Mouse (Mus musculus) common myeloid progenitor, adult 5-6 weeks (primary cell): ENCODE measurements around the gene Acin1. TPM values are rescaled to one million over a fixed set of nuclear protein-coding genes. Genes with fewer than 3 reads are reported as not detected.

Experiments used
- ATAC-seq: replicated peaks from 2 replicates; pipeline ENCODE4 v1.8.0; 2016; ENCODE audit warnings: low read depth, mild to moderate bottlenecking, moderate TSS enrichment, inconsistent platforms; ENCODE audit not compliant: poor library complexity, severe bottlenecking
- total RNA-seq: library from RNA; stranded (forward); fragments of 200-1000, 187-1606 nt; gene quantifications from 2 replicates; pipeline ENCODE4 v1.2.3, GENCODE M21; 2017

Acin1 gene
- total RNA-seq, 1 experiment from 2014 or later = 282 TPM

GRCm38 (mm10) chr14:54701298-54701697, 14.6 kb upstream of the Acin1 start:
- ATAC-seq = peak; percentile 54

GRCm38 (mm10) chr14:54699586-54699985, 12.9 kb upstream of the Acin1 start:
- no peak for ATAC-seq

GRCm38 (mm10) chr14:54698733-54699132, 12.0 kb upstream of the Acin1 start, which contains the start of gene Gm29776:
Gene Gm29776, minus strand, starts transcription at chr14:54698833.
- ATAC-seq = no peak

- no peak for ATAC-seq
These were observed 10.0 kb upstream of the Acin1 start for GRCm38 (mm10) chr14:54696752-54697151.

GRCm38 (mm10) chr14:54695042-54695441, 8.3 kb upstream of the Acin1 start:
- 0 out of 2 replicates have a peak, but pooled peaks have one; percentile 15 for ATAC-seq

- no peak for ATAC-seq
These were observed 520 bp upstream of the Acin1 start for GRCm38 (mm10) chr14:54687251-54687650.

- ATAC-seq = peak; percentile 65
These were observed 639 bp downstream of the Acin1 start, which contains the start of gene 1700123O20Rik for GRCm38 (mm10) chr14:54686063-54686521. Gene 1700123O20Rik, plus strand, starts transcription at chr14:54686216.

GRCm38 (mm10) chr14:54685471-54685870, 1.3 kb downstream of the Acin1 start:
- no peak; the same call in 1 of the 2 replicates for ATAC-seq

GRCm38 (mm10) chr14:54682396-54682795, 4.3 kb downstream of the Acin1 start:
- ATAC-seq = no peak

- ATAC-seq = no peak
These were observed 8.0 kb downstream of the Acin1 start for GRCm38 (mm10) chr14:54678657-54679304.

GRCm38 (mm10) chr14:54676290-54676689, 10.4 kb downstream of the Acin1 start:
- ATAC-seq = no peak

GRCm38 (mm10) chr14:54674317-54674716, 12.4 kb downstream of the Acin1 start:
- no peak for ATAC-seq

GRCm38 (mm10) chr14:54669381-54669780, 17.4 kb downstream of the Acin1 start:
- ATAC-seq = 0 out of 2 replicates have a peak, but pooled peaks have one; percentile 56

GRCm38 (mm10) chr14:54664477-54665222, 22.1 kb downstream of the Acin1 start:
- no peak for ATAC-seq

- ATAC-seq = no peak
These were observed 26.7 kb downstream of the Acin1 start for GRCm38 (mm10) chr14:54660009-54660408.

GRCm38 (mm10) chr14:54653496-54653895, 33.2 kb downstream of the Acin1 start:
- ATAC-seq = peak; percentile 95

GRCm38 (mm10) chr14:54652787-54653186, 33.9 kb downstream of the Acin1 start:
- no peak for ATAC-seq

- ATAC-seq = no peak
These were observed 35.2 kb downstream of the Acin1 start for GRCm38 (mm10) chr14:54651556-54651955.

GRCm38 (mm10) chr14:54650621-54651454, 35.9 kb downstream of the Acin1 start:
- ATAC-seq = peak; percentile 65

- no peak for ATAC-seq
These were observed 38.8 kb downstream of the Acin1 start for GRCm38 (mm10) chr14:54647900-54648299.
